Mouse (Mus musculus): ENCODE measurements around the gene Gmds. TPM values are rescaled to one million over a fixed set of nuclear protein-coding genes. Genes with fewer than 3 reads are reported as not detected.

The Gmds gene
- polyA plus RNA-seq, 1 experiment from 2014 or later = 35.1 TPM

- Histone ChIP-seq H3K4me2 (replicated peaks) (no peak overlapping the region), H3K4me1 (no peaks in the 10 kb centered on the region), H3K9me3 (no peaks in the 10 kb centered on the region), H3K36me3 (no peaks in the 10 kb centered on the region), H3K27ac (replicated peaks) (no peak overlapping the region), H3K9ac (replicated peaks) (no peak overlapping the region), H3K4me3 (no peak overlapping the region), H3K27me3 (no peaks in the 10 kb centered on the region)
- 86% methylated on average over 1 of the region's 1 CpGs for WGBS
- ATAC-seq (ENCODE audit: low FRiP score, low read depth) = no peak
Observed at GRCm38 (mm10) chr13:31873269-31873668, 465.3 kb downstream of the Gmds start.

- Histone ChIP-seq H3K4me3 (no peak overlapping the region), H3K36me3 (no peaks in the 10 kb centered on the region), H3K9me3 (no peaks in the 10 kb centered on the region), H3K4me1 (no peaks in the 10 kb centered on the region), H3K27ac (replicated peaks) (no peak overlapping the region), H3K27me3 (no peaks in the 10 kb centered on the region), H3K9ac (replicated peaks) (no peak overlapping the region), H3K4me2 (replicated peaks) (no peak overlapping the region)
- WGBS = 91% methylated on average over 5 of the region's 5 CpGs
- ATAC-seq (ENCODE audit: low FRiP score, low read depth) = no peak
Observed at GRCm38 (mm10) chr13:31864786-31865185, 473.8 kb downstream of the Gmds start.

- no peak overlapping the region for H3K4me2 ChIP-seq (replicated peaks)
- H3K4me1 ChIP-seq = no peaks in the 10 kb centered on the region
- no peak overlapping the region for H3K27ac ChIP-seq (replicated peaks)
- no peak overlapping the region for H3K9ac ChIP-seq (replicated peaks)
- no peaks in the 10 kb centered on the region for H3K36me3 ChIP-seq
- 78% methylated on average over 9 of the region's 9 CpGs for WGBS
- H3K9me3 ChIP-seq = no peaks in the 10 kb centered on the region
- no peak for ATAC-seq (ENCODE audit: low FRiP score, low read depth)
- no peak overlapping the region for H3K4me3 ChIP-seq
- H3K27me3 ChIP-seq = no peaks in the 10 kb centered on the region
Observed at GRCm38 (mm10) chr13:31863461-31863860, 475.1 kb downstream of the Gmds start.

- Histone ChIP-seq H3K9ac (replicated peaks) (no peak overlapping the region), H3K4me1 (no peaks in the 10 kb centered on the region), H3K36me3 (no peaks in the 10 kb centered on the region), H3K27ac (replicated peaks) (no peak overlapping the region), H3K27me3 (no peaks in the 10 kb centered on the region), H3K4me2 (replicated peaks) (no peak overlapping the region), H3K9me3 (no peaks in the 10 kb centered on the region), H3K4me3 (no peak overlapping the region)
- no peak for ATAC-seq (ENCODE audit: low FRiP score, low read depth)
- 92% methylated on average over 5 of the region's 5 CpGs for WGBS
Observed at GRCm38 (mm10) chr13:31860200-31860599, 478.3 kb downstream of the Gmds start.

- Histone ChIP-seq H3K9me3 (no peaks in the 10 kb centered on the region), H3K4me2 (replicated peaks) (no peak overlapping the region), H3K36me3 (no peaks in the 10 kb centered on the region), H3K27me3 (no peaks in the 10 kb centered on the region), H3K27ac (replicated peaks) (no peak overlapping the region), H3K4me3 (no peak overlapping the region), H3K4me1 (no peaks in the 10 kb centered on the region), H3K9ac (replicated peaks) (no peak overlapping the region)
- ATAC-seq (ENCODE audit: low FRiP score, low read depth) = no peak
- 79% methylated on average over 4 of the region's 4 CpGs for WGBS
Observed at GRCm38 (mm10) chr13:31854000-31854399, 484.5 kb downstream of the Gmds start.

GRCm38 (mm10) chr13:31853564-31853963 lies 485.0 kb downstream of the Gmds start:
- WGBS = 60% methylated on average over 2 of the region's 2 CpGs

GRCm38 (mm10) chr13:31849258-31849971 lies 489.1 kb downstream of the Gmds start:
- Histone ChIP-seq H3K4me3 (no peak overlapping the region), H3K36me3 (no peaks in the 10 kb centered on the region), H3K9ac (replicated peaks) (no peak overlapping the region), H3K4me1 (no peaks in the 10 kb centered on the region), H3K27ac (replicated peaks) (no peak overlapping the region), H3K9me3 (no peaks in the 10 kb centered on the region), H3K27me3 (no peaks in the 10 kb centered on the region), H3K4me2 (replicated peaks) (no peak overlapping the region)
- 47% methylated on average over 5 of the region's 5 CpGs for WGBS
- ATAC-seq (ENCODE audit: low FRiP score, low read depth) = no peak

More at GRCm38 (mm10) chr13:31853564-31853963, 485.0 kb downstream of the Gmds start:
- no peak for ATAC-seq (ENCODE audit: low FRiP score, low read depth)
- H3K9me3 ChIP-seq = no peaks in the 10 kb centered on the region
- H3K36me3 ChIP-seq = no peaks in the 10 kb centered on the region
- H3K27me3 ChIP-seq = no peaks in the 10 kb centered on the region
- H3K4me1 ChIP-seq = no peaks in the 10 kb centered on the region
- no peak overlapping the region for H3K4me3 ChIP-seq
- no peak overlapping the region for H3K27ac ChIP-seq (replicated peaks)
- no peak overlapping the region for H3K4me2 ChIP-seq (replicated peaks)
- H3K9ac ChIP-seq (replicated peaks) = no peak overlapping the region

- H3K4me1 ChIP-seq = no peaks in the 10 kb centered on the region
- WGBS = 77% methylated on average over 4 of the region's 4 CpGs
- no peaks in the 10 kb centered on the region for H3K36me3 ChIP-seq
- no peak overlapping the region for H3K27ac ChIP-seq (replicated peaks)
- no peak overlapping the region for H3K9ac ChIP-seq (replicated peaks)
- no peak overlapping the region for H3K4me3 ChIP-seq
- no peak for ATAC-seq (ENCODE audit: low FRiP score, low read depth)
- H3K4me2 ChIP-seq (replicated peaks) = no peak overlapping the region
- H3K27me3 ChIP-seq = no peaks in the 10 kb centered on the region
- H3K9me3 ChIP-seq = no peaks in the 10 kb centered on the region
Observed at GRCm38 (mm10) chr13:31835802-31836201, 502.7 kb downstream of the Gmds start.

- no peaks in the 10 kb centered on the region for H3K27me3 ChIP-seq
- H3K36me3 ChIP-seq = no peaks in the 10 kb centered on the region
- H3K4me2 ChIP-seq (replicated peaks) = no peak overlapping the region
- WGBS = 70% methylated on average over 9 of the region's 9 CpGs
- no peaks in the 10 kb centered on the region for H3K9me3 ChIP-seq
- no peak overlapping the region for H3K4me3 ChIP-seq
- no peaks in the 10 kb centered on the region for H3K4me1 ChIP-seq
- no peak overlapping the region for H3K9ac ChIP-seq (replicated peaks)
- ATAC-seq (ENCODE audit: low FRiP score, low read depth) = no peak
- no peak overlapping the region for H3K27ac ChIP-seq (replicated peaks)
Observed at GRCm38 (mm10) chr13:31830332-31830731, 508.2 kb downstream of the Gmds start.

- peaks cover 4% of the 10 kb centered on the region; the same call in 1 of the 2 replicates for H3K27me3 ChIP-seq
- WGBS = 90% methylated on average over 4 of the region's 4 CpGs
Observed at GRCm38 (mm10) chr13:31828446-31828845, 510.1 kb downstream of the Gmds start.

GRCm38 (mm10) chr13:31827820-31828332 lies 510.7 kb downstream of the Gmds start:
- Histone ChIP-seq H3K9ac (replicated peaks) (no peak overlapping the region), H3K9me3 (no peaks in the 10 kb centered on the region), H3K4me2 (replicated peaks) (no peak overlapping the region), H3K27ac (replicated peaks) (no peak overlapping the region), H3K4me3 (no peak overlapping the region), H3K4me1 (no peaks in the 10 kb centered on the region), H3K27me3 (peaks cover 4% of the 10 kb centered on the region; the same call in 1 of the 2 replicates), H3K36me3 (no peaks in the 10 kb centered on the region)
- ATAC-seq (ENCODE audit: low FRiP score, low read depth) = no peak
- 73% methylated on average over 3 of the region's 3 CpGs for WGBS

More at GRCm38 (mm10) chr13:31828446-31828845, 510.1 kb downstream of the Gmds start:
- Histone ChIP-seq H3K27ac (replicated peaks) (no peak overlapping the region), H3K9me3 (no peaks in the 10 kb centered on the region), H3K9ac (replicated peaks) (no peak overlapping the region), H3K4me1 (no peaks in the 10 kb centered on the region), H3K4me3 (no peak overlapping the region), H3K4me2 (replicated peaks) (no peak overlapping the region), H3K36me3 (no peaks in the 10 kb centered on the region)
- no peak for ATAC-seq (ENCODE audit: low FRiP score, low read depth)

- Histone ChIP-seq H3K9ac (replicated peaks) (no peak overlapping the region), H3K36me3 (no peaks in the 10 kb centered on the region), H3K4me3 (no peak overlapping the region), H3K4me1 (no peaks in the 10 kb centered on the region), H3K27me3 (peaks cover 4% of the 10 kb centered on the region; the same call in 1 of the 2 replicates), H3K27ac (replicated peaks) (no peak overlapping the region), H3K4me2 (replicated peaks) (no peak overlapping the region), H3K9me3 (no peaks in the 10 kb centered on the region)
- WGBS = 85% methylated on average over 5 of the region's 5 CpGs
- ATAC-seq (ENCODE audit: low FRiP score, low read depth) = no peak
Observed at GRCm38 (mm10) chr13:31827160-31827559, 511.4 kb downstream of the Gmds start.
